Mouse (Mus musculus) forebrain, embryonic 16.5 days (tissue): Measurements from ENCODE around the gene As3mt. TPM values are rescaled to one million over a fixed set of nuclear protein-coding genes. Genes with fewer than 3 reads are reported as not detected.
"Not testable (repeated sequence)": the region's sequence is repeated elsewhere in the genome, so short reads cannot be mapped to it uniquely, and the experiment has no call there.

Source experiments
- ATAC-seq: fragments of 200-750 bp; cut with Nextera tagmentation; 2 replicates; pipeline ENCODE4 v1.8.0; 2017; ENCODE audit warnings: mild to moderate bottlenecking, moderate library complexity
- H3K27ac ChIP-seq: fragments of 300-500 bp; sonication (generic); 2 replicates; pipeline ENCODE4 v1.5.1; 2014; ENCODE audit warnings: low read length, control low read depth
- H3K27me3 ChIP-seq: fragments of 300-500 bp; sonication (generic); replicated peaks from 2 replicates; pipeline ENCODE4 v1.6.1; 2014; ENCODE audit warnings: low read length; ENCODE audit not compliant: control insufficient read depth, insufficient read depth
- H3K36me3 ChIP-seq: fragments of 300-500 bp; sonication (generic); 2 replicates; pipeline ENCODE4 v1.6.1; 2014; ENCODE audit not compliant: control insufficient read depth, insufficient read depth
- H3K4me1 ChIP-seq: fragments of 300-500 bp; sonication (generic); replicated peaks from 2 replicates; pipeline ENCODE4 v1.6.1; 2014; ENCODE audit warnings: low read length; ENCODE audit not compliant: control insufficient read depth, insufficient read depth
- H3K4me2 ChIP-seq: fragments of 300-500 bp; sonication (generic); 2 replicates; pipeline ENCODE4 v1.6.1; 2014; ENCODE audit warnings: mild to moderate bottlenecking, low read length, control low read depth
- H3K4me3 ChIP-seq: fragments of 300-500 bp; sonication (generic); replicated peaks from 2 replicates; pipeline ENCODE4 v1.5.1; 2014; ENCODE audit warnings: mild to moderate bottlenecking, low read length, control low read depth
- H3K9ac ChIP-seq: fragments of 300-500 bp; sonication (generic); replicated peaks from 2 replicates; pipeline ENCODE4 v1.6.1; 2014; ENCODE audit warnings: low read depth, low read length, control low read depth
- H3K9me3 ChIP-seq: fragments of 300-500 bp; sonication (generic); 2 replicates; pipeline ENCODE4 v1.6.1; 2016; ENCODE audit warnings: low read length; ENCODE audit not compliant: control insufficient read depth
- WGBS: fragments of 180-500 bp; shearing (Covaris S2); extraction: QIAGEN DNeasy Blood & Tissue Kit; methylation state at CpG from one replicate; pipeline ENCODE4 v1.1.7; 2014; 5-methylcytosine and 5-hydroxymethylcytosine counted together
- polyA plus RNA-seq: library from polyadenylated mRNA; unstranded; fragments of >200 nt; fragmentation: Nextera tagmentation; extraction: Ambion mirVana; gene quantifications from 2 replicates; pipeline ENCODE4 v1.2.1, GENCODE M21; 2015

As3mt gene
- polyA plus RNA-seq, 1 experiment from 2014 or later: 18.5 TPM

DNA sequence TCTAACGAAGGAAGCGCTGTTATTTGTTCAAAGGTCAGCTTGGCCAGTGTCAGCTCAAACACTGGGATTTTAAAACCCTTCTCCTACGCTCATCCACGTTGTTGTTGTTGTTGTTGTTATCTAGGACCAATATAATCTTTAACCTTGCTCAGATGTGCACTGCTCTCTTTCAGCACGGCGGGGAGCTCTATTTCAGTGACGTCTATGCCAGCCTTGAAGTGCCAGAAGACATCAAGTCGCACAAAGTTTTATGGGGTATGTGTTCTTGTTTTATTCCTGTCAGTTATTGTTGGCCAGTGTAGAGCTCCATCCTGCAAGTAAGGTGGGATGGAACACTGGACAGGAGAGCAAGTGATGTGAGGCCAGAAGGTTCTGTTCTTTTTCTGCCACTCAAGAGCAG lies 7.8 kb downstream of the As3mt start:
- WGBS: 86% methylated on average over 8 of the region's 8 CpGs
- no peak for ATAC-seq

GRCm38 (mm10) chr19:46718150-46718549 lies 10.9 kb downstream of the As3mt start:
- 91% methylated on average over 4 of the region's 4 CpGs for WGBS
- Histone ChIP-seq H3K4me3 (no peak overlapping the region), H3K4me2 (no peak overlapping the region), H3K27ac (no peak overlapping the region), H3K9ac (no peak overlapping the region), H3K4me1 (no peaks in the 10 kb centered on the region), H3K36me3 (no peaks in the 10 kb centered on the region; the same call in 1 of the 2 replicates), H3K9me3 (peaks cover 4% of the 10 kb centered on the region; the same call in 1 of the 2 replicates), H3K27me3 (no peaks in the 10 kb centered on the region)
- ATAC-seq: no peak

More for the DNA sequence above, 7.8 kb downstream of the As3mt start:
- H3K4me2 ChIP-seq: no peak overlapping the region
- H3K9me3 ChIP-seq: peaks cover 4% of the 10 kb centered on the region; the same call in 1 of the 2 replicates
- no peaks in the 10 kb centered on the region; the same call in 1 of the 2 replicates for H3K36me3 ChIP-seq
- no peaks in the 10 kb centered on the region for H3K27me3 ChIP-seq
- no peak overlapping the region for H3K27ac ChIP-seq
- no peaks in the 10 kb centered on the region for H3K4me1 ChIP-seq
- H3K4me3 ChIP-seq: no peak overlapping the region
- H3K9ac ChIP-seq: no peak overlapping the region

DNA sequence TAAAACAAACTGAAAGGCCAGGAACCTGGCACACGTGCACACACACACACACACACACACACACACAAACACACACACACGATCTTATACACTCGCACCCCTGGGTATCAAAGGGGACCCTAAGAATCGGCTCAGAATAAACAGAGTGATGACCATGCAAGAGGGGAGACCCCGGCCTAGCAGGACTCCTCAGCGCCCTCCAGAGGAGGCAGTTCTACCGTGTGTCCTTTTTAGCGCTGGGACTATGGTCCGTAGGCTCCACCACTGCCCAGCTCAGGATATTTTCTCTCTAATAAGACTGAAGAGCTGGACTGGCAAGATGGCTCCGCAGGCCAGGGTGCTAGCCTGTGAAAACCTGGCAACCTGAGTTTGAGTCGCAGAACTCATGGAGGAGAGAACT lies 17.2 kb downstream of the As3mt start:
- H3K9me3 ChIP-seq: no peaks in the 10 kb centered on the region
- WGBS: 71% methylated on average over 11 of the region's 11 CpGs
- no peak overlapping the region for H3K4me3 ChIP-seq
- H3K4me2 ChIP-seq: no peak overlapping the region
- ATAC-seq: no peak
- H3K27ac ChIP-seq: no peak overlapping the region
- no peaks in the 10 kb centered on the region for H3K27me3 ChIP-seq
- H3K9ac ChIP-seq: no peak overlapping the region
- peaks cover 3% of the 10 kb centered on the region; the same call in 1 of the 2 replicates for H3K4me1 ChIP-seq
- no peaks in the 10 kb centered on the region for H3K36me3 ChIP-seq

DNA sequence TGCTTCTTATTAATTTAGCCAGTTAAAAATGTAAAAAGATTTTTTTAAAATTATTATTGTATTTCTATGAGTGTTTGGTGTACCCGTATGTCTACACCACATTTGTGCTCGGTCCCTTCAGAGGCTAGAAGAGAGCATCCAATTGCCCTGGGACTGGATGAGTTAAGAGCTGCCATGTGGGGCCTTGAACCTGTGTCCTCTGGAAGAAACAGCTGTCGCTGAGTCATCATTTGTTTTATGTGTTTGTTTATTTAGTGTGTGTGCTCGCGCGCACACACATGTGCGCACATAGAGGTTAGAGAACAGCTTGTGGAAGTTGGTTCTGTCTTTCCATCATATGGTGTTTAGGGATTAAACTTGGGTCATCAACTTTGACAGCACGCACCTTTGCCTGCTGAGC lies 18.9 kb downstream of the As3mt start:
- WGBS: 99% methylated on average over 8 of the region's 8 CpGs
- no peak overlapping the region for H3K27ac ChIP-seq
- no peak for ATAC-seq
- H3K36me3 ChIP-seq: no peaks in the 10 kb centered on the region
- peaks cover 3% of the 10 kb centered on the region; the same call in 1 of the 2 replicates for H3K4me1 ChIP-seq
- H3K9me3 ChIP-seq: no peaks in the 10 kb centered on the region
- H3K27me3 ChIP-seq: no peaks in the 10 kb centered on the region
- H3K4me2 ChIP-seq: no peak overlapping the region
- no peak overlapping the region for H3K4me3 ChIP-seq
- H3K9ac ChIP-seq: no peak overlapping the region

DNA sequence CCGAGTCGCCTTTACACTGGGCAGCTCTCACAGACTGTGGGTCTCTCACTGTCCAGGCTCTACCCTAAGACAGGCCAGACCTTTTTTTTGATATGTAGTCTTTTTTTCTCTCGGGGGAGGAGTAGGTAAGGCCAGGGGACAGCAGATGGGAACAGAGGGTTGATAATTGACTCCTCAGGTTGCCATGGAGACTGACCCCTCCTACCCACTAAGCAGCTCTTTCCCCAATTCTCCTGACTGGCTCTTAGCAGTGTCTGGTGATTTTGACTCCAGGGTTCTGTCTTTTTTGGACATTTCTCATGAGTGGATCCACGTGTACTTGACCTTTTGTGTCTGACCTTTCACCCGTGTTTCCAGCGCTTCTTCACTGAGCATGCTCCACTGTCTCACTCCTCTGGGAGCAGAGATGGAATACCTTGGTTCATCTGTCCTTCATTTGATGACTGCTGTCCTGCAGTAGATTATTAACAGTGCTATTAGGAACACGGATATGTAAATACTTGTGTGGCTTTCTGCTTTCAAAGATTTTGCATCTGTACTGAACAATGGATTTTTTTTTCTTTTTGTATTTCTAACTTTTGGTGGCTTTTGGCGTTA lies 20.0 kb downstream of the As3mt start:
- Histone ChIP-seq H3K27ac (no peak overlapping the region), H3K4me2 (no peak overlapping the region), H3K4me3 (no peak overlapping the region), H3K9me3 (no peaks in the 10 kb centered on the region), H3K27me3 (no peaks in the 10 kb centered on the region), H3K9ac (no peak overlapping the region), H3K4me1 (peaks cover 3% of the 10 kb centered on the region; the same call in 1 of the 2 replicates), H3K36me3 (no peaks in the 10 kb centered on the region)
- ATAC-seq: no peak
- 55% methylated on average over 8 of the region's 8 CpGs for WGBS

DNA sequence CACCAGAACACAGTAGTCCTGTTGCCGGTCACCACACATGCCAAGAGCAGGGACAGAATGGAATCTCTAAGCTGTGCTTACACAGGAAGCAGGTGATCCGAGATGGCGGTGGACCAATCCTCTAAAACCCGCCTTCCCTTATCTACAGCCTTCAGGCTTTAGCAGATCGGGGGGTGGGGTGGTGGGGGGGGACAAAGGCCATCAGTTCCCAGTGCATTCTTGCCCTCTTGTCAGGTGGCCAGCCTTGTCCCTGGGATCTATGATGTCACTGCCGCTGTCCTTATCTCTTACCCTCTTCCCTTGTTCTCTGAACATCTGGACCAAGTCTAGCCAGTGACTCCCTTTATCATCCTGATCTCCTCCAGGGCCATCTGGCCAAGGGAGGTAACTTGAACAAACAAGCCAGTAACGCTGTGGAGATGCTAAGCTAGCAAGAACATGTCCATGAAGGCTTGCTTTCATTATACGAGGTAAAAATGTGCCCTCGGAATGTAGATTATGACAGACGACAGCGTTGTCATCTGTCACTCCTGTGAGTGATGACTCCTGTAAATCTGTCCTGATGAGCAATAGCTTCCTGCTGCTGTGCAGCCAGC lies 20.8 kb downstream of the As3mt start:
- no peak overlapping the region for H3K27ac ChIP-seq
- no peak for ATAC-seq
- no peak overlapping the region for H3K9ac ChIP-seq
- 90% methylated on average over 11 of the region's 11 CpGs for WGBS
- no peak overlapping the region for H3K4me2 ChIP-seq
- no peaks in the 10 kb centered on the region for H3K9me3 ChIP-seq
- no peak overlapping the region for H3K4me3 ChIP-seq
- H3K4me1 ChIP-seq: peaks cover 3% of the 10 kb centered on the region; the same call in 1 of the 2 replicates
- no peaks in the 10 kb centered on the region for H3K36me3 ChIP-seq
- no peaks in the 10 kb centered on the region for H3K27me3 ChIP-seq

GRCm38 (mm10) chr19:46728909-46729308 lies 21.7 kb downstream of the As3mt start:
- 85% methylated on average over 3 of the region's 3 CpGs for WGBS
- H3K36me3 ChIP-seq: no peaks in the 10 kb centered on the region
- ATAC-seq: no peak

DNA sequence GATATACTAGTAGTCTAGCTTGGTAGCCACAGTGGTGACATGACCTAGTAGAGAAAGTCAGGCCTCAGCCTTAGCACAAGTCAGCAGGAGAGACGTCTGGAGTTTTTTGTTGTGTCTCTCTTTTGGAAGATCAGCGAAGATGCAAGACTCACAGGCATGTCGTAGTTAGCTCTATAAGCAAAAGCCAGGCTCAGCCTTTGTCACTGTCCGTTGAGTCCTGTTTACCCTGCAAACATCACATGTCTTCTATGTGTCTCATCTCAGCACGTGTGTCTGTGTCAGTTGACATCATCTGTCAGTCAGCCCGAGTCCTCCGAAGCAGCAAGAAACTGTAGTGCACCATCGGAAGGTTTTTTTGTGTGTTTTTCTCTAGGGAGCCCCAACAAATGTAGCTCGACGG lies 24.1 kb downstream of the As3mt start:
- ATAC-seq: no peak
- Histone ChIP-seq H3K27ac (no peak overlapping the region), H3K4me3 (no peak overlapping the region), H3K9ac (no peak overlapping the region), H3K9me3 (no peaks in the 10 kb centered on the region), H3K4me1 (peaks cover 3% of the 10 kb centered on the region; the same call in 1 of the 2 replicates), H3K27me3 (no peaks in the 10 kb centered on the region), H3K4me2 (no peak overlapping the region), H3K36me3 (no peaks in the 10 kb centered on the region)
- 86% methylated on average over 10 of the region's 10 CpGs for WGBS

More at GRCm38 (mm10) chr19:46728909-46729308, 21.7 kb downstream of the As3mt start:
- no peaks in the 10 kb centered on the region for H3K9me3 ChIP-seq
- no peak overlapping the region for H3K4me2 ChIP-seq
- no peaks in the 10 kb centered on the region for H3K27me3 ChIP-seq
- peaks cover 3% of the 10 kb centered on the region; the same call in 1 of the 2 replicates for H3K4me1 ChIP-seq
- no peak overlapping the region for H3K4me3 ChIP-seq
- H3K27ac ChIP-seq: no peak overlapping the region
- H3K9ac ChIP-seq: no peak overlapping the region

- ATAC-seq: not testable (repeated sequence)
- 96% methylated on average over 5 of the region's 5 CpGs for WGBS
These were observed 25.4 kb downstream of the As3mt start for GRCm38 (mm10) chr19:46732673-46733072.

More at GRCm38 (mm10) chr19:46732673-46733072, 25.4 kb downstream of the As3mt start:
- not testable (repeated sequence) for H3K36me3 ChIP-seq, H3K9ac ChIP-seq, H3K9me3 ChIP-seq, H3K4me1 ChIP-seq, H3K4me2 ChIP-seq, H3K27me3 ChIP-seq, H3K4me3 ChIP-seq, H3K27ac ChIP-seq
